Mouse (Mus musculus) kidney, postnatal 25 days (tissue): ENCODE measurements at regions not wholly inside any gene's neighbourhood (a gene's known extent, or its start where the extent isn't known, plus 50 kb on each side); places are given as distances from the start of the nearest gene placed in this dataset.

Experiments used
- DNase-seq, 2 experiments: peaks; one replicate each; pipeline ENCODE4 v3.0.0; 2021; ENCODE audit warnings: mixed read lengths in 2 of 2

DNA sequence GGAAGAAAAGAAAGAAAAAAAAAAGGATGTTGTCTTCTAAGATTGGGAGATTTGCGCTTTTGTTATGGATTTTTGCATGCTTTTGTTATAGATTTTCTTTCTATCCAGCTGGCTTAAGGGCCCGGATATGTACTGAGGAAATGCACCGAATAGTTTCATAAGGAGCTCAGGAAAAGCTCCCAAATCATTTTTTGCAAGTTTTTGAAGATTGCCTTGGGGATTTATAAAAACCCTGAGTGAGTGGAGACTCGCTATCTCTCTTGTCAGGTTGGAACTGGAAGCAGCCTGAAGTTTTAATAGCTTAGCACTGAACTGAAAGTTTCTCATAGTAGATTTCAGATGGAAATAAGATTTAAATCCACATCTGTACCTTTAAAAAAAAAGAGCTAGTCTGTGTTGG, 188.0 kb upstream of the Prickle1 start:
- DNase-seq, result no peak

DNA sequence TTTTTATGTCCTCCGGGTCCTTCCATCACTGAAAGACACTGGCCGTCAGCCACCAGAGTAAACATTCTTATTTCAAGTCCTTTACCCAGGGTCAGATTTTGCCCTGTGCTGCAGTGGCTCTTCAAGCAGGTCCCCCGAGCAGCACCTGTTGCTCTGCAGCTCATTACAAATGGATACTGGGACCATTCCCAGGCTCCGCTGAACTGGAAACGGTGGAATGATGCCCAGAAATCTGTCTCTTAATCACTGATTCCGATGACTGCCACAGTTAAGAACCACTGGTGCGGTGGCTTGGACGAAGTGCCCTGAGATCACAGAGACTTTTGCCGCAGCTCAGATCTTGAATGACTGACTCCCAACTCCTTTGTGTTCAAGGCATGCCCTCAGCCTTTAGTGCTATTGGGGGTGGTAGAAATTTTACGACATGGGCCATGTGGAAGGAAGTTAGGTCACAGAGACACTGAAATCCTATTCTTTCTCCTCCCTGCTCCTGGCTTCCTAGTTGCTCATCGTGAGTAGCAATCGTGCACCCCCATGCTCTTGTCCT, 179.6 kb upstream of the Prickle1 start:
- peak; percentile 53 to 55 for DNase-seq

DNA sequence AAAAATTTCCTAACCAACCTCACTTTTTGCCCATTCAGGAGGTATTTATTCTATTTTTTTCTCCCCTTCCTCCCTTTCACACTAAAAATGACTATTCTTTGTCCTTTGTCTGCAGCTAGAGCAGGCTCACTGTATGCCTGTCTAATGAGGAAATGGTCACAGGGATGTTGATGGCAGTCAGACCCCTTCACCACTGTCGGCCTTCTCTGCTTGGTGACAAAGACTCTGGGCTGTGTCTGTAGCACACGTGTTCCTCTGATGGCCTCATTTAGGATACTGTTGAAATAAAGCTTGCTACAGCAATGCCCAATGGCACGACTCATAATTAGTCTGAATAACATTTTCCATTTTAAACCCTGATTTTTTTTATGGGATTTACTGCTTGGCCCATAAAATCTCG, 178.6 kb upstream of the Prickle1 start:
- DNase-seq, result no peak

DNA sequence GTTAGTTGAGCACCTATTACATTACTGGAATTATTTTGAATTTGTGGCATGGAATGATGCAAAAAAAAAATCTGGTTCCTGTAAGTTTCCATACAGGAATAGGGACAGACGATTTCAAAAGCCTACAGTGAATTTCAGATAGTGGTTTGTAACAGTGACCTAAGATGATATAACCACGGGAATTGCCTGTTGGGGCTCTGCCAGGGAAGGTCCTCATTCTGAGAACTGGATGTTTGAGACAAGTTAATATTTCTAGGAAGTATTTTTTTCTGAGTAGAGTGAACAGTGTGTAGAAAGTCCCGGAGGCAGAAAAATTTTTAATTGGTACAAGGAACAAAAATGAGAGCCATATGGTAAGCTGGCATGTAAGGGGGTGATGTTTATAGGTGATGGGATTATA, 171.3 kb upstream of the Prickle1 start:
- no peak for DNase-seq

DNA sequence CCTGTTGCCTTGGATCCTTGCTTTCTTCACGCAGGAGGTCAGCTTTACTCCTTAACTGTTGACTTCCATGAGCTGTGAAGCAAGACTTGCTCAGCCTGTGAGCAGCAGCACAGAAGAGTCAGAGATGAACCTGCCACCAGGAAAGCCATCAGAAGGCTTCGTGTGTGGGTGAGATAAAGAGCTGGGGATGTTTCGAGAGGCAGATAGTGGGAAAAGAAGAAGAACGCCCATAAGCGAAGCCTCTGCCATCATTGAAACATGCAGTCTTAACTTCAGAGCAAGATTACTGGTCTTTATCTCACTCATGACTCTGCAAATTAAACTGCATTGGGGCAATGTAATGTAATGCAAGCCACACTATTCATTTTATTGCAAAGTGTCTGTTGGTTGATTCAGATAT, 167.4 kb upstream of the Prickle1 start:
- DNase-seq, result no peak

DNA sequence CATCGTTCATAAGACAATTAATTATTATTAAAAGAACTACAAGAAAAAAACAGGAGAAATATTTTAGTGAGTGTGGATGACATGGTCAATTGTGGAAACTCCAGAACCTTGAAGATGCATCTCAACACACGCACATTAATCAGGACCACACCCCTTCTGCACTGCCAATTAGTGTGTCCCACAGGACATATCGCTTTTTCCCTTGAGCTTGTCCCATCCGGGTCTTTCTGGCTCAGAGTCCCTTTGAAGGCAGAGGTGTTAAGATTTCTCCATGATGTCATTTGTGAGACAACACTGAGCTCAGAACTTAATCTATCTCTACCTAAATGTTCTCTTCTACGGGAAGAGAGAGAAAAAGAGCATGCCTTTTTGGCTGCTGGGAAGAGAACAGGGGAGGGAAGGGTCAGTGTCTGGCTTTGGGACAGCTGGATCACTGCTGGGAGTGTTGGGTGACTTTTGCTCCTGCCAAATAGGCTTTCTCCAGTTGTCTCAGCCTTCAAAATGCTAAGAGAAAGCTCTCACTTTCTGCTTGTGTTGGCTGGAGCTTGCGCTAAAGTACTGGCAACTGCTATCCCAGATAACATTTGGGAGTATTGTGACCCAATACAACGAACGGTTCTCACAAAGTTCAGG, 162.6 kb upstream of the Prickle1 start:
- DNase-seq, result no peak

DNA sequence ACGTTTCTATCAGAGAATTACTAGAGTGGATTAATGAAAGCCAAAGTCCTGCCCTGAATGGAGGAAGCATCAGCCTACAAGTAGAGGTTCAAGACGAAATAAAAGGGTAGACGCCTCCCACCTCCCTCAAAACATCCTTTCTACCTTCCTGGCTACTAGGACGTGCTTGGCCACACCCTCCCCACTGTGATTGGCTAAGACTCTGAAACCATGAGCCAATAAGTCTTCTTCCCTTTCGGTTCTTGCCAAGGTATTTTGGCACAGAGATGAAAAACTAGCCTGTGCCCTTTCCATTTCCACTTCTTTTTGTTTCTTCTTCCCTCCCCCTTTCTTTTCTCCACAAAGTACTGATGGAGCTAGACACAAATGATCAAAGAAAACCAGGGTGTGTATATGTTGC, 160.3 kb upstream of the Prickle1 start:
- no peak for DNase-seq

DNA sequence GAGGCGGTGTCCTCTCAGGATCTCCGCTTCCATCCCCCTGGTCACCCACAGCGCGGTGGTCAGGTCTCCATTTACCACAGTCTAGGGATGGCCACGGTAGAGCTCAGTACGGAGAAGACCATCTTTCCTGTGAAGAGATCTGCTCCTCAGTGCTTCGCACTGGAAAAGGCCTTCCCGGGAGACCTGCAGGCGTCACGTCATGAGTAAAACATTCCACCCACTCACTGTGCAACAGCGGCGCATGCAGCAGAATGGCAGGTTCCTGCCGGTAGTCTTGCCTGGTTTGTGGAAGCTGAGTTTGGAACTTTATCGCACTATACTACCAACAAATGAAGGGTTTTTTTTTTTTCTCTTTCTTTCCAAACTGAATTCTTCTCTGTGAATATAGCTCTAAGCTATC, 156.1 kb upstream of the Prickle1 start:
- DNase-seq, result no peak

DNA sequence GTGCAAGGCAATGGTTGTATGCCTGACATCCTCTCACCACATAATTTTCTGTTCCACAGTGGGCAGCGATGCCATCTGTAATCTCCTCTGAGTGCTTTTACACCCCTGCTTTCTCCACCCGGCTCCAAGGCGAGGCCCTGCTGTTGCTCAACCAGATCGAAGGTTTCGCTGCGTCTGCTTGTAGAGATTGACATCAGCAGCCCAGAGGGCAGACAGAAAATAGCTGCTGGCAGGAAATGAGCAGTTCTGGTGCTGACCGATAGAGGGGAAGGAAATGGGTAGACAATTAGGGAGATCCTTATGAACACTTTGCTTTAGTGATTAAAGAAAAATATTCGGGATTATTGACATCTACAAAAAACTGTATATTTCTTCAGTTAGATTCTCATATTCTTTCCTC, 155.3 kb upstream of the Prickle1 start:
- peak; percentile 49 to 64 for DNase-seq

DNA sequence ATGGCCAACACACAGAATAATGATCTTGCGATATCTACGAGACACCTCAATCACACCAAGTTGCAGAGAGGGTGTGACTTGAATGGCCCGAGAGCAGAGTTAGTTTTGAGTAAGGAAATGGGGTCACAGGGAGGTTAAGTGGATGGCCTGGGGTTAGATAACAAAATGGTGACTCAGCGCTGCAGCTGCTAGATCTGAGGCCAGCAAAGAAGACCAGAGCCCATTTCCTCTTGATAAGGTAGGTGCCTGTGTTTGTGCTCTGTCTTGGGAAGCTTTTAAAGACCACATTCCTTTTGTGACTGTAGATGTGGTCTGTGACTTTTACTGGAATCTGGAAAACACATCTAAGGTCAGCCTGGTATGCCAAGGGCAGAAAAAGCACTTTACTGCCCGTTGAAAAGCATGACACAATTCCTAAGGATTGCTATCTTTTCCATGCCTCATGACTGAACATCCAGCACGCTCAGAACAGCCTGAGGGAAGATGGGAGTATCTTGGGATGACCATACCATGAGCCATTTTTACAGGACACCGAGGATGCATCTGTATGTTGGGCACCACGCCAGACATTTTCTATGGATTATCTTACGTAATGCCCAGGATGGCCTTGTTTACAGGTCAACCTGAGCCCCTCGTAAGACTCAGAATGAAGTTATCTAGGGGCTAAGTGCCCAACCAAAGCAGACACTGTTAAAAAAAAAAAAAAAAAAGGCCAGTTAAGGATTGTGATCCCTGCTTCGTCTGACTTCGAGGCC, 148.7 kb upstream of the Prickle1 start:
- peak in 1 of 2 experiments; percentile 11 for DNase-seq

DNA sequence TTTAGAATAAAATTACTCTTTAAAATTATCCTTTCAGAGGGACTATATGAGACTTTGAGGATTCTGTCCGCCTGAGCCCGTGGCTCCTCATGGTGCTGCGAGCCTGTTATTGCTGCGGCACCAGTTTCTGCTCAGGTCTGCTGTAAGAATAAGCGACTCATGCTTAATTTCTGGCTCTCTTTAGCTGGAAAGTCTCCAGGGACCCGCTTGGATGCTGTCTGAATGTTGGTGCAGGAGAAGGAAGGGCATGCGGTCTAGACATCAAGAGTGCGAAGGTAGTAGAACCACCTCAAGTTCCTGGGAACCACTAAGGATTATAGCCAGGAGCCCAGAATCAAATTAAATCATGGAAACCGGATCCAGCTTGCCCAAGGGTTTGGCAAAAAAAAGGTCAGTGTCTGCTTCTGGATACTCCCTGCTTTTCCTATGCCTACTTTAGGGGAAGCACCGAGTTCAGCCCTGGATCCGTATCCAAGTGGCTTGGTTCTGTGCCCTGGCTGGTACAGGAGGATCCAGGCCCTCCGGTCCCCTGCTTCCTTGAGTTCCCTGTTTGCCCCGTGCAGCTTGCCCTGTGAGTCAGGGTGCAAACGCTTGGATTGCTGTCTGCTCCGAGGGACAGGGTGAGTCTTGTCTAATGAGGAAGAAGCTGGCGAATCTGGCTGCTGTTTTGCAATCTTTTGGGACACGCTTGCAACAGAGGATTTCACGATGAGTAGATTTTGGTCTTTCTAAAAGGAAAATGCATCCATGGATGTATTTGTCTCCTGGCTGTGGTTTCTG, 138.2 kb upstream of the Prickle1 start:
- DNase-seq, result no peak

DNA sequence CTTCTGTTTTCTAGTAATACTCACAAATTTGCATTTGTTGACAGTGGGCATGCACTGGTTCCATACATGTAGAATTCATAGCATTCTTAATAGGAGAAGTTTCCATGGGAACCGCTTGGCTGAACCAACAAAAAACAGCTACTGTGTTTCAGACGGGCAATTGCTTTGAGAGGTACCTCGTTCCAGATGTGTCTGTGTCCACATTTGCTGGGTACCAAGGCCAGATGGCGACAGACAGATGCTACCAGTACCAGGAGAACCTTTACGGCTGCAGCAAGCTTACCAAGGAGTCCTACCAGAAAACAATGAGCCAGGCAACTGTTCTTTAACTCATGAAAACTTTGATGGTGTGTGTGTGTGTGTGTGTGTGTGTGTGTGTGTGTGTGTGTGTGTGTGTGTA, 137.1 kb upstream of the Prickle1 start:
- DNase-seq, result no peak

DNA sequence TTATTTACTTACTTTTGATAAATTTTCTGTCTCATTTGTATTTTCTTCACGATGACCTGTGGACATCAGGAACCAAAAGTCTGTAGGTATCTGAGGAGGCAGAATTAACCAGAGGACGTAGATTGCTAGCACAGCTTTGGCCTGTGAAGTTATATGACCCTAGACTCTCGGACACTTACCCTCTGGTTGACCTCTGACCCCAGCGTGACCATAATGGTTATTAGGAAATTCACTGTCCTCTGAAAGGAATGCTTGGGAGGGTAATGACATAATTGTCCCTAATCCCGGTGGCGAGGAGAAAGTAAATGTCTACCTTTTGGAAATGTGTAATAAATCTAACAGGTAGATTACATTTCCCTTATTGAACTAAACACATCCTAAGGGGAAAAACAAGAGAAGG, 135.5 kb upstream of the Prickle1 start:
- no peak for DNase-seq

DNA sequence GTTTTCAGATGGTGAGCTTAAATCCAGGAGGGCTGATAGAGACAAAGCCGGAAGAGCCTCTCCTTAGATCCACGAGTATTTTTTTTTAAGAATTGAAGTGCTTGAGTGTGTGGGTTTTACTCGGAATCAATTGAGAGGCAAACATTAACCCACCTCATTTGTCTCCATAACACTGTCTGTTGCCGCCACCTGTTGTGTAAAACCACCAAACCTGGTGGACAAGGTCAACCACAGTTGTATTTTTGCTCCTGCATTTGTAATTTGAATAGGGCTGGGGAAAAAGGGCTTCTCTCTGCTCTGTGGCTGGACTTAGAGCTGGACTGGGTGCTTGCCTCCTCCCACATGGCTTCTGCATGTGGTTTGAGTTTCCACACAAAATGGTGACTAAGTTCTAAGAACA, 119.8 kb upstream of the Prickle1 start:
- no peak for DNase-seq

DNA sequence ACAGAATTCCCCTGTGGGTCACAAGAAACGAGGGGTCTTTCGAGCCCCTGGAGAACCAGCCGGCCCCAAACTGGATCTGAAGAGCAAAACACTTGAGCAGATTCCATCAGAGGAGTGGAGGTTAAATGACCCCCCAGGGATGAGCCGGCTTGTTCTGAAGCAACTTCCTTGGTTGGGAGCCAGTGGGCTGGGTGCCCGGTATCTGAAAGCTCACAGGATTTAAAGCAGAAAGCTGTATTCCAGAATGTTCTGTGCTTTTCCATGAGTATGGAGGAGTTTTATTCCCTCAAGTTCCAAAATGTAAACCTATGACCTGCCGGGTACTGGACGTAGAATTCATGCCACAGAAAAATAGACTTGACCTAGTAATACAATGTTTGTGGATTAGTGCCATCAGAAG, 117.7 kb upstream of the Prickle1 start:
- DNase-seq, result peak; percentile 85 to 87

DNA sequence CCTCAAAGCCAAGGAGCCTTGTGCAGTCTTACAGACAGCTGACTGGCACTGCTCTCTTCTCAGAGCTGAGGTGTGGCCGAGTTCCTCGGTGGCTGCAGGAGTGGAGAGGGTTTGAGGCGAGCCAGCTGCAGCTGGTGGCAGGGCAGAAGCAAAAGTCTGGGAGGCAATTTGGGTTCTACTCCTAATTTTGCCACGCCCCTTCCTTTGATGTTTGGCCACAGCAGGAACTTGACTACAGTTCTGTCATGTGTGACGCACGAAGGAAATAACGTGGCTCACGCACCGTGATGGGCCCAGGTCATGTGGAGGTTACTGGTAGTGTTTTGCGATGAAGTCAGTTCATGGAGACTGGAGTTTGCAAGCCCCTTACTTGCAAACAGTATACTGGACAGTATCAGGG, 116.9 kb upstream of the Prickle1 start:
- DNase-seq, result no peak

DNA sequence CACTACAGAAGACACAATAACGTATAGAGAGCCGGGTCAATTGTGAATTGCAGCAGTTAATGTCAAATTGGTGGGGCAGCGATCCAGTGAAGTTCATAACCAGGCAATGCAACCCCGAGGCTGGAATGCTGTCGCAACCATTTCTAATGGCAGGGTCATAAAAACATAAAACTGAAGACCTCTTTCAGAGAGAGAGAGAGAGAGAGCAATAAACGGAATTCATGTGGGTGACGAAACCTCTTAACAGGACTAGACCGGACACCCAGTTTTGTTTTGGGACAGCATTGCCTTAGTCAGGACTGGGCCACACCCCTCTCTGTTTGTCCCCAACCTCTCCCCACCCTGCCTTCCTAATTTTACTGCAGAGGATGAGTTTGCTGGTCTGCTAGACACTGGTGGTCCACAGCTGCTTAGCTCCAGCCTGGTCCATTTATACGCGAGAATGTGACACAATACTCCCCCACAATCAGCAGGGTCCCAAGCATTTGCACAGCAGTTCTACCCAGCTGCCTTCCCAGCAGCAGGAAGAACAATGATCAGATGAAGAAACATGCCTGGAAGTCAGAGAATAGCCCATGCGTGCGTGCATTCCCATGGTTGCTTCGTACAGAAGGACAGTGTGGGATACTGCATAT, 115.6 kb upstream of the Prickle1 start:
- no peak for DNase-seq

DNA sequence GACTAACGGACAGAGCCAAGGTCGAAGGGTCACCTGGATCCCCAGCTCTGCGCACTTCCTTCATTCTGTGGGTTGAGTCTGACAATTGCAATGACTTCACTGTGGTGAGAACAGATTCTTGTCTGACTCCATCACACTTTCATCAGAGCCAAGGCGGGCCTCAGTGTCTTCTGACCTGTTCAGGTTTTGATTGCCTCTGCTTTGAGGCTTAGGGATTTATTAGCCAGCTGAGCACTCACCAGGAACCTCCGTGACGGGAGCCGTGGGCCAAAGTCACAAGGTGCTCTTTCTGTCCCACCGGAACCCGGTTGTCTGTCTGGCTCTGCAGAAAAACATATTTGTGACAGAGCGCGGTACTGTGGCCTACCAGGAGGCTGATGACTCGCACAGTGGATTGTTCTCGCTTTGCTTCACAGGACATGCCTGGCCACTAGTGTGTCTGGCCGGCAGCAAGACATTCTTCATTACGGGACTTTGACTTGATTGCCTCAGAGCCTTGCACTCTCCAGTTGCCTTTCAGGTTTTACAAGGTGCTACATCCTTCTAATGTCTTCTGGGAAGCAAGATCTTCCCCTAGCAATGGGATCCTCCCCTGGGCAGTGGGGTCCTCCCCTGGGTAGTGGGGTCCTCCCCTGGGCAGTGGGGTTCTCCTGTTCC, 114.9 kb upstream of the Prickle1 start:
- peak in 1 of 2 experiments; percentile 30 for DNase-seq

DNA sequence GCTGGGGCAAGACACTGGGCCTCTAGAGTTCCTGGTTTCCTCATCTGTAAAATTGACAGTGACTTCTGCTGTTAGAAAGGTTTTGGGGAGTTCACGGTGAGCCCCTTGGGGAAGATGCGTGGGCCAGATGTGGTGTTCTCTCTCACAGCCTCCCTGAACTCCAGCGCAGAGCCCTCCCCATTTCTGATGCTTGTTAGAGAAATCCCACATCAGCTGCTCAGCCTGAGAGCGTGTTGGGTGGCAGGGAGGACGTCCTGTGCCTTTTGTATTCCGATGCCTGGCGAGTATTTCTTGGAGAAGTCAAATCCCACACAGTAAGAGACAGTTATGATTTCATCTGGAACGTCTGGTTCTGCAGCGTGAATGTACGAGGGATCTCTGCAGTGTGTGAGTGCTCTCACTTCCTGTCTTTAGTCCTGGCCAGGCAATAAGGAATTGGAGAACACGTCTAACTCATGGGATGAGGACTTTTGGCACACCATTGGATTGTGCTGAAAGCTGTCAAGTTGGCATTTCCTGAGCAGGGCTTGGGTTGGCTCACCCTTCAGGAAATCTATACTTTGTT, 110.8 kb upstream of the Prickle1 start:
- DNase-seq, result no peak

DNA sequence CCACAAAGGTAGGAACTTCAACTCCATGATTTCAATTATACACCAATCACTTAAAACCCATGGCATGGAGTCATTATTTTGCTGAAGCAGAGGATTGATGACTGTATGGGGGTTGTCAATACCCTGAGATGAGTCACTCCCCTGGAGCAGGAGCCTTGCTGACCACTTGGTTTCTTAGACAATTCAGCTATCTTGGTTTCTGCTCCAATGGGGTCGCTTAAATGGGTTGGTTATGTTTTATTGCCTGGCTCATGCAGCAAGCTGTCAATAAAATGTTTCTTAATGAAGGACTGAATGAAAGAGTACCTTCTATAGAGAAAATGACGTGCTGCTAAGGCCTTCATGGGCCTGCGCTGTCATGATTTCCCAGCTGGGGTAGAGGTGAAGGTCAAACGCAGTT, 110.0 kb upstream of the Prickle1 start:
- no peak for DNase-seq

DNA sequence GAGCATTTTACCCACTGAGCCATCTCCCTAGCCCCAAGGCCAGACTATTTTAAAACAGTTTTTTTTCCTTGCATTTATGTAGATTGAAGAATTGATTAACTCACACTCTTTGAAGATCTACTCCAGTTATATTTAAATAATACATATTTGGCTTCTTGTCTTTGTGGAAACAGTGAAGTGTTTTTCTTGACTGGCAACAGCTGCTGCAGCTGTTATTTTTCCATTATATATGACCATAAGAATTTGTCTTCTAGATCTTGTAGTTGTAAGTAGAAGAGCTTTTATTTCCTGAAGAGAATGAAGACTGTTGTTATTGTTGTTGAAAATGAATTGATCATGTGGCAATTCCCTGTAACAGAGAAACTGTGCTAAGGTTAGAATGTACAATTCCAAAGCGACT, 109.4 kb upstream of the Prickle1 start:
- DNase-seq, result no peak

DNA sequence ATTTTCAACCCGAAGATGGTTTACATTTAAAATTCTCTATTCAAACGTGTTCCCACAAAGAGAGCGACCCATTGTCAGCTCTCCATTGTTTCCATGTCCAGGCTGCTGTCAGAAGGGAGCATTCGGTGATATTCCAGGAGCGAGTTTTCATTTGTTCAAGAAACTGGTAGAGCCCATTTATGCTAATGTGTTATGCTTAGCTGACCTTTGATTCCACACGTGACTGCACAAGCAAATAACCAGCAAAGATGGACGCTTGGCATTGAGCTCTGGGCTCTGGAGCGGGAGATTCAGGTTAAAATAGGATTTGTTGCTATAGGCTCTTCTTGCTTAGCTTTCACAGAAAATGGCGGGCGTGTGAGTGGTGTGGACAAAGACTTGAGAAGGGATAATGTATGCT, 105.3 kb upstream of the Prickle1 start:
- peak in 1 of 2 experiments; percentile 13 for DNase-seq
